Mouse (Mus musculus): Measurements from ENCODE around the gene Dio1. TPM values are rescaled to one million over a fixed set of nuclear protein-coding genes. Genes with fewer than 3 reads are reported as not detected.

Gene Dio1
- polyA plus RNA-seq, 1 experiment from 2014 or later, result not detected

GRCm38 (mm10) chr4:107333514-107333913 is 26.5 kb upstream of the Dio1 start:
- Histone ChIP-seq H3K4me3 (no peak overlapping the region), H3K9me3 (replicated peaks) (peaks cover 3% of the 10 kb centered on the region; the same call in 1 of the 2 replicates), H3K27me3 (no peaks in the 10 kb centered on the region), H3K4me1 (no peaks in the 10 kb centered on the region), H3K4me2 (replicated peaks) (no peak overlapping the region), H3K27ac (no peak overlapping the region), H3K9ac (no peak overlapping the region), H3K36me3 (peaks cover 7% of the 10 kb centered on the region; the same call in 1 of the 2 replicates)
- 92% methylated on average over 4 of the region's 4 CpGs for WGBS
- ATAC-seq (ENCODE audit: low FRiP score), result no peak

- no peak overlapping the region for H3K27ac ChIP-seq
- WGBS, result 92% methylated on average over 8 of the region's 8 CpGs
- ATAC-seq (ENCODE audit: low FRiP score), result no peak
- H3K36me3 ChIP-seq, result peaks cover 26% of the 10 kb centered on the region
- peaks cover 2% of the 10 kb centered on the region; the same call in 1 of the 2 replicates for H3K9me3 ChIP-seq (replicated peaks)
- H3K4me1 ChIP-seq, result no peaks in the 10 kb centered on the region
- no peaks in the 10 kb centered on the region for H3K27me3 ChIP-seq
- H3K4me3 ChIP-seq, result no peak overlapping the region
- no peak overlapping the region for H3K4me2 ChIP-seq (replicated peaks)
- H3K9ac ChIP-seq, result no peak overlapping the region
Observed at GRCm38 (mm10) chr4:107328530-107328929, 21.6 kb upstream of the Dio1 start.

- H3K4me1 ChIP-seq, result no peaks in the 10 kb centered on the region
- 93% methylated on average over 2 of the region's 2 CpGs for WGBS
- H3K36me3 ChIP-seq, result peaks cover 63% of the 10 kb centered on the region
- H3K27me3 ChIP-seq, result no peaks in the 10 kb centered on the region
- no peak overlapping the region for H3K27ac ChIP-seq
- H3K4me3 ChIP-seq, result no peak overlapping the region
- H3K9me3 ChIP-seq (replicated peaks), result no peaks in the 10 kb centered on the region
- H3K4me2 ChIP-seq (replicated peaks), result no peak overlapping the region
- no peak for ATAC-seq (ENCODE audit: low FRiP score)
- H3K9ac ChIP-seq, result no peak overlapping the region
Observed at GRCm38 (mm10) chr4:107323113-107323512, 16.1 kb upstream of the Dio1 start.

GRCm38 (mm10) chr4:107321041-107321440 is 14.1 kb upstream of the Dio1 start:
- H3K4me3 ChIP-seq, result no peak overlapping the region
- no peaks in the 10 kb centered on the region for H3K27me3 ChIP-seq
- H3K4me2 ChIP-seq (replicated peaks), result no peak overlapping the region
- no peaks in the 10 kb centered on the region for H3K9me3 ChIP-seq (replicated peaks)
- H3K27ac ChIP-seq, result no peak overlapping the region
- ATAC-seq (ENCODE audit: low FRiP score), result no peak
- H3K4me1 ChIP-seq, result no peaks in the 10 kb centered on the region
- no peak overlapping the region for H3K9ac ChIP-seq
- H3K36me3 ChIP-seq, result peaks cover 66% of the 10 kb centered on the region
- 83% methylated on average over 2 of the region's 2 CpGs for WGBS

- H3K27ac ChIP-seq, result no peak overlapping the region
- no peaks in the 10 kb centered on the region for H3K9me3 ChIP-seq (replicated peaks)
- no peak for ATAC-seq (ENCODE audit: low FRiP score)
- no peak overlapping the region for H3K4me3 ChIP-seq
- WGBS, result 84% methylated on average over 8 of the region's 8 CpGs
- no peaks in the 10 kb centered on the region for H3K27me3 ChIP-seq
- peaks cover 60% of the 10 kb centered on the region for H3K36me3 ChIP-seq
- no peak overlapping the region for H3K4me2 ChIP-seq (replicated peaks)
- H3K9ac ChIP-seq, result no peak overlapping the region
- peaks cover 10% of the 10 kb centered on the region for H3K4me1 ChIP-seq
Observed at GRCm38 (mm10) chr4:107318646-107319045, 11.7 kb upstream of the Dio1 start.

- Histone ChIP-seq H3K27ac (no peak overlapping the region), H3K4me3 (peak overlapping the region; percentile 68)
- WGBS, result 11% methylated on average over 7 of the region's 7 CpGs
Observed at GRCm38 (mm10) chr4:107314479-107314805, 7.5 kb upstream of the Dio1 start.

GRCm38 (mm10) chr4:107313690-107314478 is 6.9 kb upstream of the Dio1 start, which contains the start of gene Yipf1:
Gene Yipf1, plus strand, starts transcription at chr4:107314363.
- Histone ChIP-seq H3K27me3 (no peaks in the 10 kb centered on the region), H3K4me2 (replicated peaks) (peak within 1 kb of the TSS; percentile 69), H3K9ac (peak within 1 kb of the TSS; percentile 73), H3K27ac (0 out of 2 replicates have a peak within 1 kb of the TSS, but pooled peaks have one; percentile 36), H3K4me3 (peak within 1 kb of the TSS; percentile 68), H3K4me1 (peaks cover 13% of the 10 kb centered on the region), H3K9me3 (replicated peaks) (no peaks in the 10 kb centered on the region), H3K36me3 (peaks cover 20% of the 10 kb centered on the region)
- peak; percentile 94 for ATAC-seq (ENCODE audit: low FRiP score)
- 1% methylated on average over 29 of the region's 29 CpGs for WGBS

More at GRCm38 (mm10) chr4:107314479-107314805, 7.5 kb upstream of the Dio1 start:
- Histone ChIP-seq H3K9me3 (replicated peaks) (no peaks in the 10 kb centered on the region), H3K36me3 (peaks cover 26% of the 10 kb centered on the region), H3K4me1 (peaks cover 13% of the 10 kb centered on the region), H3K4me2 (replicated peaks) (peak overlapping the region; percentile 69), H3K27me3 (no peaks in the 10 kb centered on the region), H3K9ac (peak overlapping the region; percentile 73)
- no peak; the same call in 1 of the 2 replicates for ATAC-seq (ENCODE audit: low FRiP score)

- Histone ChIP-seq H3K27ac (no peak overlapping the region), H3K9me3 (replicated peaks) (no peaks in the 10 kb centered on the region), H3K27me3 (no peaks in the 10 kb centered on the region; the same call in 1 of the 2 replicates), H3K9ac (no peak overlapping the region), H3K4me1 (no peaks in the 10 kb centered on the region), H3K4me3 (no peak overlapping the region), H3K4me2 (replicated peaks) (no peak overlapping the region), H3K36me3 (no peaks in the 10 kb centered on the region)
- no peak for ATAC-seq (ENCODE audit: low FRiP score)
- WGBS, result 58% methylated on average over 3 of the region's 3 CpGs
Observed at GRCm38 (mm10) chr4:107303531-107303930, 3.4 kb downstream of the Dio1 start.

GRCm38 (mm10) chr4:107302832-107303231 is 4.1 kb downstream of the Dio1 start:
- H3K9ac ChIP-seq, result no peak overlapping the region
- H3K9me3 ChIP-seq (replicated peaks), result no peaks in the 10 kb centered on the region
- H3K4me3 ChIP-seq, result no peak overlapping the region
- no peaks in the 10 kb centered on the region; the same call in 1 of the 2 replicates for H3K27me3 ChIP-seq
- no peak overlapping the region for H3K27ac ChIP-seq
- ATAC-seq (ENCODE audit: low FRiP score), result no peak
- no peaks in the 10 kb centered on the region for H3K4me1 ChIP-seq
- 82% methylated on average over 4 of the region's 4 CpGs for WGBS
- no peak overlapping the region for H3K4me2 ChIP-seq (replicated peaks)
- no peaks in the 10 kb centered on the region for H3K36me3 ChIP-seq

- H3K27ac ChIP-seq, result no peak overlapping the region
- no peaks in the 10 kb centered on the region for H3K9me3 ChIP-seq (replicated peaks)
- H3K9ac ChIP-seq, result no peak overlapping the region
- no peak for ATAC-seq (ENCODE audit: low FRiP score)
- 87% methylated on average over 9 of the region's 9 CpGs for WGBS
- H3K4me1 ChIP-seq, result no peaks in the 10 kb centered on the region
- no peaks in the 10 kb centered on the region; the same call in 1 of the 2 replicates for H3K27me3 ChIP-seq
- no peaks in the 10 kb centered on the region for H3K36me3 ChIP-seq
- no peak overlapping the region for H3K4me3 ChIP-seq
- no peak overlapping the region for H3K4me2 ChIP-seq (replicated peaks)
Observed at GRCm38 (mm10) chr4:107302221-107302620, 4.7 kb downstream of the Dio1 start.

GRCm38 (mm10) chr4:107300902-107301555 is 5.9 kb downstream of the Dio1 start:
- Histone ChIP-seq H3K36me3 (no peaks in the 10 kb centered on the region), H3K9ac (peak overlapping the region; percentile 18), H3K9me3 (replicated peaks) (no peaks in the 10 kb centered on the region), H3K4me2 (replicated peaks) (no peak overlapping the region), H3K27me3 (no peaks in the 10 kb centered on the region; the same call in 1 of the 2 replicates), H3K27ac (no peak overlapping the region), H3K4me3 (no peak overlapping the region), H3K4me1 (no peaks in the 10 kb centered on the region)
- ATAC-seq (ENCODE audit: low FRiP score), result no peak
- 92% methylated on average over 1 of the region's 1 CpGs for WGBS

GRCm38 (mm10) chr4:107300371-107300770 is 6.6 kb downstream of the Dio1 start:
- Histone ChIP-seq H3K9ac (no peak overlapping the region), H3K4me1 (no peaks in the 10 kb centered on the region), H3K9me3 (replicated peaks) (no peaks in the 10 kb centered on the region), H3K27me3 (no peaks in the 10 kb centered on the region; the same call in 1 of the 2 replicates), H3K27ac (no peak overlapping the region), H3K4me3 (no peak overlapping the region), H3K36me3 (no peaks in the 10 kb centered on the region), H3K4me2 (replicated peaks) (no peak overlapping the region)
- WGBS, result 73% methylated on average over 4 of the region's 4 CpGs
- ATAC-seq (ENCODE audit: low FRiP score), result no peak
